Mouse (Mus musculus) stomach, embryonic 14.5 days (tissue): ENCODE measurements around the gene Rpp30. TPM values are rescaled to one million over a fixed set of nuclear protein-coding genes. Genes with fewer than 3 reads are reported as not detected.

Experiments used
- ATAC-seq: fragments of 200-750 bp; cut with Nextera tagmentation; 2 replicates; pipeline ENCODE4 v1.8.0; 2017; ENCODE audit warnings: low read depth, moderate TSS enrichment; ENCODE audit not compliant: insufficient number of reproducible peaks, insufficient read depth, low FRiP score
- H3K27ac ChIP-seq: fragments of 300-500 bp; sonication (generic); 2 replicates; pipeline ENCODE4 v1.5.1; 2014; ENCODE audit warnings: mild to moderate bottlenecking, low read length, moderate library complexity, mixed read lengths
- H3K27me3 ChIP-seq: fragments of 300-500 bp; sonication (generic); 2 replicates; pipeline ENCODE4 v1.6.1; 2014; ENCODE audit warnings: low read length, control low read depth, mixed read lengths; ENCODE audit not compliant: control insufficient read depth, insufficient read depth
- H3K36me3 ChIP-seq: fragments of 300-500 bp; sonication (generic); 2 replicates; pipeline ENCODE4 v1.6.1; 2014; ENCODE audit warnings: mild to moderate bottlenecking, control low read depth, low read length, moderate library complexity, mixed read lengths; ENCODE audit not compliant: control insufficient read depth, insufficient read depth
- H3K4me1 ChIP-seq: fragments of 300-500 bp; sonication (generic); 2 replicates; pipeline ENCODE4 v1.6.1; 2014; ENCODE audit warnings: low read length, control low read depth, mixed read lengths; ENCODE audit not compliant: control insufficient read depth, insufficient read depth
- H3K4me2 ChIP-seq: fragments of 300-500 bp; sonication (generic); replicated peaks from 2 replicates; pipeline ENCODE4 v1.6.1; 2014; ENCODE audit warnings: low read depth, low read length, control low read depth
- H3K4me3 ChIP-seq: fragments of 300-500 bp; sonication (generic); 2 replicates; pipeline ENCODE4 v1.5.1; 2014; ENCODE audit warnings: low read depth, low read length, control low read depth
- H3K9ac ChIP-seq: fragments of 300-500 bp; sonication (generic); replicated peaks from 2 replicates; pipeline ENCODE4 v1.6.1; 2014; ENCODE audit warnings: low read depth, mild to moderate bottlenecking, control low read depth, low read length, moderate library complexity, mixed read lengths
- H3K9me3 ChIP-seq: fragments of 300-500 bp; sonication (generic); 2 replicates; pipeline ENCODE4 v1.6.1; 2016; ENCODE audit warnings: low read depth, low read length, control low read depth; ENCODE audit not compliant: control insufficient read depth
- WGBS: fragments of 180-500 bp; shearing (Covaris S2); extraction: QIAGEN DNeasy Blood & Tissue Kit; methylation state at CpG from one replicate; pipeline ENCODE4 v1.1.7; 2014; 5-methylcytosine and 5-hydroxymethylcytosine counted together
- polyA plus RNA-seq: library from polyadenylated mRNA; unstranded; fragments of >200 nt; fragmentation: Nextera tagmentation; extraction: Ambion mirVana; gene quantifications from 2 replicates; pipeline ENCODE4 v1.2.1, GENCODE M21; 2014

The Rpp30 gene
- polyA plus RNA-seq, 1 experiment from 2014 or later: 68.7 TPM

GRCm38 (mm10) chr19:36097194-36097593 is 13.7 kb downstream of the Rpp30 start:
- Histone ChIP-seq H3K36me3 (peaks cover 34% of the 10 kb centered on the region), H3K4me2 (no peak overlapping the region), H3K4me3 (no peak overlapping the region), H3K27ac (no peak overlapping the region), H3K9ac (no peak overlapping the region), H3K9me3 (no peaks in the 10 kb centered on the region), H3K4me1 (no peaks in the 10 kb centered on the region), H3K27me3 (no peaks in the 10 kb centered on the region)
- no peak for ATAC-seq
- WGBS: 91% methylated on average over 3 of the region's 3 CpGs

GRCm38 (mm10) chr19:36098265-36098664 is 14.7 kb downstream of the Rpp30 start:
- Histone ChIP-seq H3K4me2 (no peak overlapping the region), H3K9ac (no peak overlapping the region), H3K27me3 (no peaks in the 10 kb centered on the region), H3K9me3 (no peaks in the 10 kb centered on the region), H3K4me1 (no peaks in the 10 kb centered on the region), H3K27ac (no peak overlapping the region), H3K4me3 (no peak overlapping the region), H3K36me3 (peaks cover 38% of the 10 kb centered on the region)
- WGBS: 95% methylated on average over 1 of the region's 1 CpGs
- ATAC-seq: no peak

- Histone ChIP-seq H3K27ac (no peak overlapping the region), H3K4me3 (no peak overlapping the region), H3K9me3 (no peaks in the 10 kb centered on the region), H3K27me3 (no peaks in the 10 kb centered on the region), H3K4me1 (no peaks in the 10 kb centered on the region), H3K4me2 (no peak overlapping the region), H3K36me3 (peaks cover 35% of the 10 kb centered on the region), H3K9ac (no peak overlapping the region)
- no peak for ATAC-seq
- WGBS: 91% methylated on average over 7 of the region's 7 CpGs
Observed at GRCm38 (mm10) chr19:36098916-36099315, 15.4 kb downstream of the Rpp30 start.

- no peak overlapping the region for H3K27ac ChIP-seq
- H3K4me3 ChIP-seq: no peak overlapping the region
- H3K27me3 ChIP-seq: no peaks in the 10 kb centered on the region
- no peak for ATAC-seq
- WGBS: 89% methylated on average over 5 of the region's 5 CpGs
- H3K9me3 ChIP-seq: no peaks in the 10 kb centered on the region
- no peaks in the 10 kb centered on the region for H3K4me1 ChIP-seq
- peaks cover 17% of the 10 kb centered on the region; the same call in 1 of the 2 replicates for H3K36me3 ChIP-seq
- H3K4me2 ChIP-seq: no peak overlapping the region
- no peak overlapping the region for H3K9ac ChIP-seq
Observed at GRCm38 (mm10) chr19:36103909-36104308, 20.4 kb downstream of the Rpp30 start.

GRCm38 (mm10) chr19:36109318-36109944 is 25.9 kb downstream of the Rpp30 start:
- H3K27me3 ChIP-seq: no peaks in the 10 kb centered on the region
- 0 out of 2 replicates have a peak, but pooled peaks have one; percentile 6 for ATAC-seq
- no peaks in the 10 kb centered on the region for H3K4me1 ChIP-seq
- H3K27ac ChIP-seq: no peak overlapping the region
- H3K4me3 ChIP-seq: no peak overlapping the region
- H3K36me3 ChIP-seq: no peaks in the 10 kb centered on the region; the same call in 1 of the 2 replicates
- H3K9me3 ChIP-seq: no peaks in the 10 kb centered on the region
- 71% methylated on average over 26 of the region's 26 CpGs for WGBS
- no peak overlapping the region for H3K4me2 ChIP-seq
- no peak overlapping the region for H3K9ac ChIP-seq

- Histone ChIP-seq H3K9ac (no peak overlapping the region), H3K27ac (no peak overlapping the region), H3K4me1 (no peaks in the 10 kb centered on the region), H3K27me3 (no peaks in the 10 kb centered on the region), H3K4me2 (no peak overlapping the region), H3K36me3 (no peaks in the 10 kb centered on the region; the same call in 1 of the 2 replicates), H3K4me3 (no peak overlapping the region), H3K9me3 (no peaks in the 10 kb centered on the region)
- WGBS: 48% methylated on average over 7 of the region's 7 CpGs
- no peak for ATAC-seq
Observed at GRCm38 (mm10) chr19:36110465-36110864, 26.9 kb downstream of the Rpp30 start.

GRCm38 (mm10) chr19:36111054-36111895 is 27.8 kb downstream of the Rpp30 start:
- no peaks in the 10 kb centered on the region for H3K27me3 ChIP-seq
- H3K27ac ChIP-seq: no peak overlapping the region
- 32% methylated on average over 7 of the region's 7 CpGs for WGBS
- no peak for ATAC-seq
- no peak overlapping the region for H3K4me3 ChIP-seq
- H3K36me3 ChIP-seq: no peaks in the 10 kb centered on the region
- H3K4me1 ChIP-seq: no peaks in the 10 kb centered on the region
- H3K9me3 ChIP-seq: no peaks in the 10 kb centered on the region
- no peak overlapping the region for H3K4me2 ChIP-seq
- H3K9ac ChIP-seq: no peak overlapping the region

- no peaks in the 10 kb centered on the region for H3K9me3 ChIP-seq
- no peaks in the 10 kb centered on the region for H3K27me3 ChIP-seq
- no peak for ATAC-seq
- no peak overlapping the region for H3K4me2 ChIP-seq
- no peak overlapping the region for H3K4me3 ChIP-seq
- no peak overlapping the region for H3K27ac ChIP-seq
- H3K4me1 ChIP-seq: no peaks in the 10 kb centered on the region
- H3K9ac ChIP-seq: no peak overlapping the region
- no peaks in the 10 kb centered on the region for H3K36me3 ChIP-seq
- WGBS: 55% methylated on average over 17 of the region's 17 CpGs
Observed at GRCm38 (mm10) chr19:36112007-36112406, 28.5 kb downstream of the Rpp30 start.
